Mouse (Mus musculus): ENCODE data around the gene Nfia. TPM values are rescaled to one million over a fixed set of nuclear protein-coding genes. Genes with fewer than 3 reads are reported as not detected.
A peak's percentile ranks its signal among the peaks of the same experiment; 100 is the strongest.

Gene Nfia
- polyA plus RNA-seq, 1 experiment from 2014 or later: 28.6 TPM

DNA sequence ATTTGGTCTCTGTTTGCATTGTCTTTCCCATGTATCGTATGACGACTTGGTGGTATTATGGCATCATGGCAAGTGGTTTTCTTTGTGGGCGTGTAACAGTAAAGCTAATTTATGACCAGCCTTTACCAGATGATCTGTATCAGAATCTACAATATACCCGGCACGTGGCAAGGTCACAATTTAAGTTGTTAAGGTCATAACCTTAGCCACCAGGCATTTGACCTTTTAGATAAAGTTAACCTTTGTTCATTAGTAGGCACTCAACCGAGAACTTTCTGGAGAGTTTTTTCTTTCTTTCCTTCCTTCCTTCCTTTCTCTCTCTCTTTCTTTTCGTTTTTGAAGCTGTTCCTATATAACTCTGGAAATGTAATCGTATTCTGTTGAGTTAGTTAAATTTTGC lies 14.0 kb downstream of the Nfia start:
- Histone ChIP-seq H3K4me1 (peaks cover 23% of the 10 kb centered on the region), H3K27ac (replicated peaks) (no peak overlapping the region), H3K4me3 (no peak overlapping the region), H3K4me2 (replicated peaks) (no peak overlapping the region), H3K36me3 (peaks cover 13% of the 10 kb centered on the region), H3K9ac (replicated peaks) (no peak overlapping the region), H3K9me3 (0 out of 2 replicates have a peak, but pooled peaks cover 2% of the 10 kb centered on the region), H3K27me3 (peaks cover 73% of the 10 kb centered on the region)
- ATAC-seq (ENCODE audit: low FRiP score, low read depth): no peak
- 43% methylated on average over 8 of the region's 8 CpGs for WGBS

DNA sequence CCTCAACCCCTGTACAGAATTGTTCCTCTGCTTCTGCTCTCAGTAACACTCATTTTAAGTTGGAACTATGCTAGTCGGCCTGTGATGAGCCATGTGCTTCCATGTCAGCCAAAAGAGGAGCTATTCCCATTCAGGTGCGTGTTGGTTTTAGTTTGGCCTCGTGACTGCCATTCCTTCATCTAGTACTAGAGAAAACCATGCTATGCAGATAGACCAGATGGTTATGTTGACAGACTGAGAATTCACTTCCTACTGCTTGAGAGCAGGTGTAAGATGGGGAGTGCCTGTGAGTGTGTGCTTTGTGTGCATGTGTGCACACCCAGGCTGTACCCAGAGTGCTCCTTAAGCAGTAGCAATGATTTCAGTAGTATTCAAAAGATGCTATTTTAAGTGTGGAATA lies 15.0 kb downstream of the Nfia start:
- H3K9me3 ChIP-seq: 0 out of 2 replicates have a peak, but pooled peaks cover 2% of the 10 kb centered on the region
- H3K9ac ChIP-seq (replicated peaks): no peak overlapping the region
- no peak for ATAC-seq (ENCODE audit: low FRiP score, low read depth)
- WGBS: 79% methylated on average over 3 of the region's 3 CpGs
- H3K4me1 ChIP-seq: peaks cover 27% of the 10 kb centered on the region
- H3K36me3 ChIP-seq: peaks cover 13% of the 10 kb centered on the region
- H3K27me3 ChIP-seq: peaks cover 67% of the 10 kb centered on the region
- H3K4me3 ChIP-seq: no peak overlapping the region
- no peak overlapping the region for H3K4me2 ChIP-seq (replicated peaks)
- no peak overlapping the region for H3K27ac ChIP-seq (replicated peaks)

DNA sequence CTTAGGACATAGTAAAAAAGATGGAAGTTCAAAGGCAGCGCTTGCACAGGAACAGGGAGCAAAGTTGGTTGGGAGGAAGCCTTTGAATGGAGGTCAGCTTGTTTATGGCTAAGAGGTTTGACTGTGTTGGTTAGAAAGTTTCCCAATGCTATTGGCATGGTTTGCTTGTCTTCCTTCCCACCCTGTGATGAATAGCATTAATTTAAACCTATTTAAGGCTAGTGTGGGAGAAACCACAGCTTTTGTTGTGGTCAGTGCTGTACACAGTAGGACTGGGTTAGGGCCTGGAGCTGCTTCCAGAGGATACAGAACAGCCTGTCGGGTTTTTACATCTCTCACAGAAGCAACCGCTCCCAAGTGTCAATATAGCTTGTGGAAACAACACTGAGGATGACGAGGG lies 16.0 kb downstream of the Nfia start:
- 68% methylated on average over 4 of the region's 4 CpGs for WGBS
- peaks cover 5% of the 10 kb centered on the region for H3K36me3 ChIP-seq
- ATAC-seq (ENCODE audit: low FRiP score, low read depth): no peak
- H3K27me3 ChIP-seq: peaks cover 57% of the 10 kb centered on the region
- no peak overlapping the region for H3K9ac ChIP-seq (replicated peaks)
- H3K4me1 ChIP-seq: peaks cover 27% of the 10 kb centered on the region
- H3K9me3 ChIP-seq: no peaks in the 10 kb centered on the region
- no peak overlapping the region for H3K27ac ChIP-seq (replicated peaks)
- no peak overlapping the region for H3K4me3 ChIP-seq
- no peak overlapping the region for H3K4me2 ChIP-seq (replicated peaks)

DNA sequence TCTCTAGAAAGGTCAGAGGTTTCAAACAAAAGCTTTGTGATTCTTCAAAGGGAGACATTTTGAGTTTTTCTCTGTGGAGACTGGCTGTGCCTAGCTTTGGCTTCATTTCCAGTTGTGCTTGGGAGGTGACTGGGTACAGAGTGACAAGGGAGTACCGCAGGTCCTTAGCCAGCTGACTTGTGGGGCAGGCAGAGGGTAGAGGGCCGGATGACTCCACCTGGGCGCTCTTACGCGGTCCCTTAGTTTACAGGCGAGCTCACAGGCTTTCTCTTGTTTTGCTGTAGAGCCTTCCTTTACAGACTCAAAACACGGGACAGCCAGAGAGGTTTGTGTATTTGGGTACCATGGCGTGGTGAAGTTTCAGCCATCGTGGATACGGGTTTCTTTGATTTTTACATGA lies 21.4 kb downstream of the Nfia start:
- WGBS: 79% methylated on average over 10 of the region's 10 CpGs
- ATAC-seq (ENCODE audit: low FRiP score, low read depth): no peak
- Histone ChIP-seq H3K27me3 (peaks cover 20% of the 10 kb centered on the region), H3K9me3 (no peaks in the 10 kb centered on the region), H3K4me3 (no peak overlapping the region), H3K27ac (replicated peaks) (no peak overlapping the region), H3K4me2 (replicated peaks) (no peak overlapping the region), H3K4me1 (peaks cover 21% of the 10 kb centered on the region), H3K36me3 (no peaks in the 10 kb centered on the region), H3K9ac (replicated peaks) (no peak overlapping the region)

DNA sequence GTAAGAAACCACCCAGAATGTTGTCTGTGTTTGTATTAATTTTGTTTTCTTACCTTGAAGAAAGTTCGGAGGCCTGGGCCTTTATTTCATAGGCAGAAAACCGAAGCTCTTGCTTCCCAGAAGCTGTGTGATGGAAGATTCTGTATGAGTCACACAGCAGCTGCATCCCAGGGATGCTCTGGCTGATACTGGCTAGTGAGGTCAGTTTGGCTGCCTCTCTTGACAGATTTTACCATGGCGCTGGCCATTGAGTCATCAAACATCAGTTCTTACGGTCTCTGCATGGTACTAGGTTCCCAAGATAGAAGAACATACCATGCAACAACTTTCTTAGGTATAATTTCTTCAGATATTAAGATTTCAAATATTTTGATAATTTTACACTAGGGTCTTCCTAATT lies 22.3 kb downstream of the Nfia start:
- no peaks in the 10 kb centered on the region for H3K9me3 ChIP-seq
- H3K36me3 ChIP-seq: no peaks in the 10 kb centered on the region; the same call in 1 of the 2 replicates
- H3K4me1 ChIP-seq: peaks cover 16% of the 10 kb centered on the region
- H3K9ac ChIP-seq (replicated peaks): no peak overlapping the region
- no peak overlapping the region for H3K4me2 ChIP-seq (replicated peaks)
- H3K4me3 ChIP-seq: no peak overlapping the region
- H3K27me3 ChIP-seq: peaks cover 11% of the 10 kb centered on the region
- ATAC-seq (ENCODE audit: low FRiP score, low read depth): no peak
- H3K27ac ChIP-seq (replicated peaks): no peak overlapping the region
- 93% methylated on average over 4 of the region's 4 CpGs for WGBS

DNA sequence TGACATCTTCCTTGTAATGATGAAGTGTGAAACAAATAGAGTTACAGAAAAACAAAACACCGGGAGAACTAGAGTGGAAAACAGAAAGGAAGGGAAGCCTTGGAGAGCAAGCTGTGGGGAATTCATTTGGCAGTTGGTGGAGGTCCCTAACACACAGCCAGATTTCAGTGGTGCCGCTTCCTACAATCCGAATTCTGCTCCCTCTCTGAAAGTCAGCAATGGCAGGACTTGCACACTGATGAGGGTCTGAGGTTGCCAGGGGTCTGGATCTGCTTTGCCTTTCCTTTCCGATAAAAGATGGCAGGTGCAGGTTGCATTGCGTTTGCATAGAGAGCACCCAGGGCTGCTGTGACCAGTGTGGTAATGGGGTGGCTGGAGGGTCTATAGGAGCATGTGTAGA lies 23.4 kb downstream of the Nfia start:
- H3K27ac ChIP-seq (replicated peaks): no peak overlapping the region
- no peaks in the 10 kb centered on the region for H3K9me3 ChIP-seq
- no peak overlapping the region for H3K9ac ChIP-seq (replicated peaks)
- no peaks in the 10 kb centered on the region; the same call in 1 of the 2 replicates for H3K36me3 ChIP-seq
- H3K27me3 ChIP-seq: peaks cover 5% of the 10 kb centered on the region; the same call in 1 of the 2 replicates
- peaks cover 16% of the 10 kb centered on the region for H3K4me1 ChIP-seq
- no peak overlapping the region for H3K4me2 ChIP-seq (replicated peaks)
- no peak for ATAC-seq (ENCODE audit: low FRiP score, low read depth)
- no peak overlapping the region for H3K4me3 ChIP-seq
- WGBS: 88% methylated on average over 5 of the region's 5 CpGs

DNA sequence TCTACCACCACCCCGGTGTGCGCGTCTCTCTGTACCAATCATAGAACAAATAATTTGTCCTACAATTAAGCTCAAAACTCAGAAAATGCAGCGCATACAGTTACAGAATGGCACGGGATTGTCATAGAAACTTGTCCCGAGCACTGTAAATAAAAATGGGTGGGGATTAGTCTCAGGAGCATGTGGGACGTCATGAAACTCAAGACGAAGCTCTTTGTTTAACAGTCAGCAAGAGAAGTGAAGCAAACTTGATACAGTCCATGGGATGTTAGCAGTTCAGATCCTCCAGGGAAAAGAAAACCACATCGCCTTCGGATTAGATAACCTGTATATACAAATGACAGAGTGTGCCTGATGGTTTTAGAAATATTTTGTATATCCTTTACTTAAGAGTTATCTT lies 24.0 kb downstream of the Nfia start:
- H3K4me1 ChIP-seq: peaks cover 13% of the 10 kb centered on the region
- no peak overlapping the region for H3K27ac ChIP-seq (replicated peaks)
- no peak for ATAC-seq (ENCODE audit: low FRiP score, low read depth)
- H3K4me3 ChIP-seq: no peak overlapping the region
- H3K9me3 ChIP-seq: no peaks in the 10 kb centered on the region
- 82% methylated on average over 10 of the region's 10 CpGs for WGBS
- H3K27me3 ChIP-seq: peaks cover 5% of the 10 kb centered on the region; the same call in 1 of the 2 replicates
- no peak overlapping the region for H3K9ac ChIP-seq (replicated peaks)
- H3K36me3 ChIP-seq: no peaks in the 10 kb centered on the region; the same call in 1 of the 2 replicates
- H3K4me2 ChIP-seq (replicated peaks): no peak overlapping the region

DNA sequence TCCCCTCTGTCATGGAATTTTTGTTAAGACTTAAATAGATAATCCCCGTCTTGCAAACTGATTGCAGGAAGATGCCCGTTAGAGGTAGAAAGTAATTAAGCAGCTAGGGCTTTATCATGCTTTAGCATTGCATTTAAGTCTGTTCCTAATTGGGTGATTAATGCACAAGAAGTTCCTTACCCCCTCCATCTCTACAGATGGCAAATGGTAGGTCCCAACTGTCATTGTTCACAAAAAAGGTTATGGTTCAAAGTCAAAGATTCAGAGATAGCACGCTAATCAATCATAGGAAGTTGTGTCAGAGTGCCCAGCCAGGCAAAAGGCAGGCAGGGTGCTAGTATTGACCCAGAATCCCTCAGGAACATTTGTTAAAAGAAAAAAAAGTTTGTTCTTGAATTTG lies 31.3 kb downstream of the Nfia start:
- no peak overlapping the region for H3K4me3 ChIP-seq
- WGBS: 73% methylated on average over 3 of the region's 3 CpGs
- H3K4me2 ChIP-seq (replicated peaks): no peak overlapping the region
- H3K9ac ChIP-seq (replicated peaks): no peak overlapping the region
- peaks cover 9% of the 10 kb centered on the region; the same call in 1 of the 2 replicates for H3K9me3 ChIP-seq
- H3K4me1 ChIP-seq: peaks cover 24% of the 10 kb centered on the region
- H3K36me3 ChIP-seq: peaks cover 7% of the 10 kb centered on the region
- H3K27me3 ChIP-seq: peaks cover 3% of the 10 kb centered on the region; the same call in 1 of the 2 replicates
- ATAC-seq (ENCODE audit: low FRiP score, low read depth): no peak
- no peak overlapping the region for H3K27ac ChIP-seq (replicated peaks)

DNA sequence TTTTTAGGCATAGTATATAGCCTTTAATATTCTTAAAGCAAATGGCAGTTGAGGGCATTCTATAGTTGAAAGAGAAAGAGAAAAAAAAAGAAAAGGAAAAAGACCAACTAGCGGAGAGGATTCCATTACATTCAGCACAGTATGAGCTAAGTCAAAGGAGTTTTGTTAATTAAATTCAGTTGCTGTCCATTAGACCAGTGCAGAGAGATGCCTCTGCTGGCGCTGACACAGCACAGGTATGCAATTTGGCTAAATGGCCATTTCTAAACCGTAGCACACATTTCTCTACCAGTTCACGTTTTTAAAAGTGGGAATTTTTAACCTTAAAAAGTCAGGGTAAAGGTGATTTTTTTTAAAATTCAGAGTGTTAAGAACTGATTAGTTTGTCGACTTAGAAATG lies 32.1 kb downstream of the Nfia start:
- Histone ChIP-seq H3K9ac (replicated peaks) (no peak overlapping the region), H3K4me3 (no peak overlapping the region), H3K4me1 (peaks cover 30% of the 10 kb centered on the region), H3K27ac (replicated peaks) (no peak overlapping the region), H3K4me2 (replicated peaks) (no peak overlapping the region), H3K36me3 (peaks cover 7% of the 10 kb centered on the region), H3K9me3 (peaks cover 9% of the 10 kb centered on the region; the same call in 1 of the 2 replicates), H3K27me3 (peaks cover 11% of the 10 kb centered on the region)
- WGBS: 74% methylated on average over 5 of the region's 5 CpGs
- no peak for ATAC-seq (ENCODE audit: low FRiP score, low read depth)

DNA sequence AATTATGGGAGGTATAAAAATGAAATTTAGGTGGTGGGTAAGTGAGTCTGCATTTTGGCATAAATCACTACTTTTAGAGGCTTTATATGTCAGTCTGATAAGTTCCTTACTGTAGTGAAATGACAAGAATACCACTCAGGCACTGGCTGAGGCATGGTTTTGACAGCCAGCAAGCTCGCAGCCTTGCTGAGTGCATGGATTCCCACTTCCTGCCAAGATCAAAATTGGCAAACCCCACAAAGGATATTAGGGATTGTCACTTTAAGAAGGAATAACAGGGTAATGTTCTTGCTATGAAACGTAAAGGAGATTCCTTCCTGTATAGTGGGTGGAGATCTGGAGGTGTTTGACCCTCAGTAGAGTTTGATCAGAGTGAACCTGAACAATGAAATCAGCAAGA lies 32.7 kb downstream of the Nfia start:
- 75% methylated on average over 2 of the region's 2 CpGs for WGBS
- peaks cover 9% of the 10 kb centered on the region; the same call in 1 of the 2 replicates for H3K9me3 ChIP-seq
- H3K27ac ChIP-seq (replicated peaks): no peak overlapping the region; the same call in 1 of the 2 replicates
- no peak overlapping the region for H3K4me3 ChIP-seq
- no peak overlapping the region for H3K9ac ChIP-seq (replicated peaks)
- peaks cover 31% of the 10 kb centered on the region for H3K4me1 ChIP-seq
- H3K4me2 ChIP-seq (replicated peaks): no peak overlapping the region
- peaks cover 13% of the 10 kb centered on the region for H3K27me3 ChIP-seq
- no peak for ATAC-seq (ENCODE audit: low FRiP score, low read depth)
- peaks cover 7% of the 10 kb centered on the region for H3K36me3 ChIP-seq

DNA sequence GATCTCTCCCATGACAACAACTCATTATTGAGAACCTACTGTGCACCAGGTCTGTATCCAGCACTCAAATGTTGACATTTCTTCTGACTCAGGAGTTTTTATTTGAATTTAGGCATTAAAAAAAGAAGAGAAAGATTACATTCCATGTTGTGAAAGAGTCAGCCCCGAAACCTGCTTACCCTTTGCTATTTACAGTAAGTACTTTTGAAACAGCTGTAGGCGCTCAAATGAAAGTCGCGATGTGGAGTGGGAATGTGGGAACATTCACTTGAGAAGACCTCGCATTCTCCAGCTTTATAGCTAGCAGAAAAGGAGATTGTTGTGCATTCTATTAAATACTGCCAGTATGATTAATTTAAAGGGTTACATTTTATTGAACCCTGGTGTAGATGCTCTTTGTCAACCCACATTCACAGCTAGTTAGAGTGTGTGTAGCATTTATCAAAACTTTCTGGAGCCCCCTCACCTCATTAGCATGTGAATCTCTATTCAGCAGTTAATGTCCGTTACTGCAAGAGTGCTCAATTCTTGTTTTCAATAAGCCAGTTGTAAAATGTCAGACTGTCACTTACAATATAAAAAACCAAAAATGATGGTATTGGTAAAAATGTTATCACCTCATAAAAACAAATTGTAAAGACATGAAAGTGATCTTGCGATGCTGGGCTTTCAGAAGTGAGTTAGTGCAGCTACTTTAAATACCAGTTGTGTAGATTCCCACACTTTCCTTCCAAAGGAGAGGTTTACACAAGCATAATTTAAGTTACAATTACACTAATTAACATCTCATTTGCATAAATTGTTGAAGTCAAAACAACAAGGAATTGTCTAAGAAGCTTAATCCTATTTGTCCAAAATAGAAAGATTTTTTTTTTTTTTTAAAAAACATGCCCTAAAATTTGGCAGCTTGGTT lies 33.6 kb downstream of the Nfia start:
- ATAC-seq (ENCODE audit: low FRiP score, low read depth): peak; percentile 89

DNA sequence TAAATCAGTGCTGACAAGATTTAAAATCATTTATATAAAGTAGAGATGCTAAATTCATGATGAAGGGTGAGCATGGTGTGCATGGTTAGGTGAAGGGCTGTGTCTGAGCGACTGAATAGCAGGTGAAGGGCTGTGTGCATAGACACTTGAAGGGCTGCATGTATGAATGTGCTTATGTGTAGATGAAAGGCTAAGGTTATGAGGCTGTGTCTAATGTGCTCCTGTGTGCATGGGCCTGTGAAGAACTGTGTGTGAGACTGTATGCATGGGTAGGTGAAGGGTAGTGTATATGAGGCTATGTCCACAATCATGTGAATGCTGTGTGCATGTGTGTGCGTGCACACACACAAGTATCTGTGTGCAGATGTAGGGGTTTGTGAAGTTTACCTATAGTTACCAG lies 34.4 kb downstream of the Nfia start:
- Histone ChIP-seq H3K4me2 (replicated peaks) (no peak overlapping the region), H3K9me3 (peaks cover 9% of the 10 kb centered on the region; the same call in 1 of the 2 replicates), H3K4me1 (peaks cover 31% of the 10 kb centered on the region), H3K27ac (replicated peaks) (no peak overlapping the region), H3K27me3 (peaks cover 13% of the 10 kb centered on the region), H3K9ac (replicated peaks) (no peak overlapping the region), H3K36me3 (peaks cover 7% of the 10 kb centered on the region), H3K4me3 (no peak overlapping the region)
- ATAC-seq (ENCODE audit: low FRiP score, low read depth): peak; percentile 63
- 89% methylated on average over 2 of the region's 2 CpGs for WGBS

More for the DNA sequence above, 33.6 kb downstream of the Nfia start:
- WGBS: 49% methylated on average over 7 of the region's 7 CpGs
- Histone ChIP-seq H3K9me3 (peaks cover 9% of the 10 kb centered on the region; the same call in 1 of the 2 replicates), H3K36me3 (peaks cover 7% of the 10 kb centered on the region), H3K4me1 (peaks cover 31% of the 10 kb centered on the region), H3K27me3 (peaks cover 13% of the 10 kb centered on the region), H3K4me3 (no peak overlapping the region), H3K4me2 (replicated peaks) (no peak overlapping the region), H3K27ac (replicated peaks) (no peak overlapping the region), H3K9ac (replicated peaks) (no peak overlapping the region)
